Comparison of ENCODE assay signal across 28 mouse cellular contexts in the genomic region with DNA sequence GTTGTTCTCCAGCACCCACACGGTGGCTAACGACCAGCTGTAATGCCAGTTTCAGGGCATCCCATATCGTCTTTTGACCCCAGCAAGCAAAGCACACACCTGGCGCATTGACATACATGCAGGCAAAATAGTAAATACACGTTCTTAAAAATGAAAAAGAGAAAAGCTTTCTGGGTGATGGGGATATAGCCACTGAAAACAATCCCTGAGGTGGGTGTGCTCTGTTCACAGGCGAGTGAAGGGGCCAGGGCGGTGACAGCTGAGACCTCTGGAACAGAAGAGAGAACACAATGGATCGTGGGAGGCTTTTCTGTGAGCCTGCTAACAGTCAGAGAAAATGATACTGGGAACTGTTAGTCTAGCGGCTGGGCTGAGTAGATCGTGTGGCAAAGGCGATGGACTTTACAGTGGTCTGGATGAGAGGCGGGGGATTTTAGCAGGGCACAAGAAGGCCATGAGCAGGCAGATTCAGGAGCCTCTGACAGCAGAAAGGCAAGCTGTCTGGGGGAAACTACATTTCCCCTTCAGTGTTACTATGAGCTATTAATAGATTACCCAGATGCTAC. TPM values are rescaled to one million over a fixed set of nuclear protein-coding genes. Genes with fewer than 3 reads are reported as not detected.
DNase-seq lines count a peak whose midpoint lies in the region; ATAC-seq and TF ChIP-seq lines count a peak whose summit lies in the region.
"Had no signal": no experiment of that assay in that cellular context is flagged by ENCODE, and none has a peak within 500 bp of the region (broad histone marks: within the 10 kb centered on the region; RNA-seq: fewer than 3 reads in every experiment).

No protein-coding gene starts in this region.

- no peak for TF ChIP-seq EP300 in heart, adult 2 months (IDR thresholded peaks at IDR 0.05; ENCODE audit: insufficient read depth, low read depth, low read length)
- TF ChIP-seq EP300 in heart, postnatal 0 days (IDR thresholded peaks at IDR 0.05; ENCODE audit: low read depth), result no peak

- no peak for ATAC-seq in heart, postnatal 0 days (ENCODE audit: insufficient read depth, low read depth)
- ATAC-seq in kidney, embryonic 16.5 days (ENCODE audit: low FRiP score, low TSS enrichment), result 0 out of 2 replicates have a peak, but pooled peaks have one; percentile 42
- ATAC-seq: forebrain, embryonic 14.5 days; hindbrain, postnatal 0 days; intestine, embryonic 16.5 days; liver, embryonic 12.5 days; liver, postnatal 0 days; midbrain, embryonic 16.5 days had no signal

- no peak for TF ChIP-seq CTCF in heart, adult 2 months (IDR thresholded peaks at IDR 0.05)
- no peak for TF ChIP-seq CTCF in heart, postnatal 0 days (IDR thresholded peaks at IDR 0.05; ENCODE audit: low read depth)

- no peaks in the 10 kb centered on the region for H3K9me3 ChIP-seq in heart, embryonic 10.5 days
- H3K9me3 ChIP-seq in heart, postnatal 0 days (replicated peaks; ENCODE audit: control insufficient read depth, low read length), result no peaks in the 10 kb centered on the region
- H3K9me3 ChIP-seq in kidney, embryonic 16.5 days (ENCODE audit: low read length), result 0 out of 2 replicates have a peak, but pooled peaks cover 2% of the 10 kb centered on the region
- H3K9me3 ChIP-seq: embryonic facial prominence, embryonic 12.5 days; hindbrain, embryonic 10.5 days; liver, embryonic 12.5 days had no signal

- intact Hi-C loops in heart, adult 2 months (cut with DNase I), result no loop called here
- intact Hi-C loops in heart, postnatal 10 days (cut with DNase I), result no loop called here
- intact Hi-C loops in gastrocnemius, postnatal 36 days (cut with DNase I), result loop anchor here (5.0 kb wide), 1 partner anchor 154 kb away; no protein-coding TSS in a partner anchor

- H3K4me2 ChIP-seq in heart, postnatal 0 days (ENCODE audit: low read depth, low read length), result peak overlapping the region; percentile 30; the same call in 1 of the 2 replicates
- peak overlapping the region; percentile 41 for H3K4me2 ChIP-seq in kidney, embryonic 16.5 days (replicated peaks; ENCODE audit: low read depth, low read length)
- H3K4me2 ChIP-seq: embryonic facial prominence, embryonic 12.5 days; liver, embryonic 12.5 days; midbrain, embryonic 11.5 days had no signal

- H3K4me3 ChIP-seq in heart, embryonic 10.5 days, result no peak overlapping the region
- no peak overlapping the region for H3K4me3 ChIP-seq in heart, adult 2 months
- no peak overlapping the region for H3K4me3 ChIP-seq in heart, postnatal 0 days (ENCODE audit: low read depth, low read length)
- peak overlapping the region; percentile 8; the same call in 1 of the 2 replicates for H3K4me3 ChIP-seq in kidney, embryonic 16.5 days (ENCODE audit: low read length)
- H3K4me3 ChIP-seq: embryonic facial prominence, embryonic 12.5 days; hindbrain, embryonic 10.5 days; liver, embryonic 12.5 days had no signal

- no peaks in the 10 kb centered on the region for H3K36me3 ChIP-seq in heart, embryonic 10.5 days
- H3K36me3 ChIP-seq in heart, adult 2 months (ENCODE audit: control insufficient read depth, insufficient read depth, low read length), result no peaks in the 10 kb centered on the region
- H3K36me3 ChIP-seq in heart, postnatal 0 days (replicated peaks; ENCODE audit: control insufficient read depth, insufficient read depth, low read length), result no peaks in the 10 kb centered on the region
- no peaks in the 10 kb centered on the region for H3K36me3 ChIP-seq in kidney, embryonic 16.5 days (ENCODE audit: insufficient read depth, low read length)
- H3K36me3 ChIP-seq: embryonic facial prominence, embryonic 12.5 days; hindbrain, embryonic 10.5 days; liver, embryonic 12.5 days had no signal

- no peaks in the 10 kb centered on the region for H3K27me3 ChIP-seq in heart, embryonic 10.5 days (ENCODE audit: insufficient read depth, poor library complexity, severe bottlenecking)
- H3K27me3 ChIP-seq in heart, adult 2 months (ENCODE audit: control insufficient read depth, insufficient read depth, low read length), result no peaks in the 10 kb centered on the region
- H3K27me3 ChIP-seq in heart, postnatal 0 days (ENCODE audit: control insufficient read depth, insufficient read depth, low read length), result no peaks in the 10 kb centered on the region
- H3K27me3 ChIP-seq in kidney, embryonic 16.5 days (ENCODE audit: insufficient read depth, low read length), result no peaks in the 10 kb centered on the region
- H3K27me3 ChIP-seq: embryonic facial prominence, embryonic 12.5 days had no signal

- H3K4me1 ChIP-seq in heart, embryonic 10.5 days, result peaks cover 6% of the 10 kb centered on the region; the same call in 1 of the 2 replicates
- H3K4me1 ChIP-seq in heart, adult 2 months (ENCODE audit: control insufficient read depth, insufficient read depth, low read length), result no peaks in the 10 kb centered on the region
- peaks cover 4% of the 10 kb centered on the region; the same call in 1 of the 2 replicates for H3K4me1 ChIP-seq in heart, postnatal 0 days (ENCODE audit: control insufficient read depth, insufficient read depth)
- H3K4me1 ChIP-seq in kidney, embryonic 16.5 days (ENCODE audit: insufficient read depth, low read length), result 0 out of 2 replicates have a peak, but pooled peaks cover 4% of the 10 kb centered on the region
- H3K4me1 ChIP-seq: embryonic facial prominence, embryonic 12.5 days; hindbrain, embryonic 10.5 days had no signal

- TF ChIP-seq POLR2A in heart, adult 2 months (IDR thresholded peaks at IDR 0.05; ENCODE audit: insufficient read depth, low read depth, low read length), result no peak

- peak; percentile 63 for DNase-seq in heart, embryonic 10.5 days (ENCODE audit: low spot score)
- no peak for DNase-seq in heart, adult 2 months
- DNase-seq in heart, postnatal 0 days (ENCODE audit: low spot score), result no peak
- DNase-seq in heart, postnatal 10 days, result no peak
- no peak for DNase-seq in kidney, postnatal 4 days
- peak; percentile 43 for DNase-seq in A20 (ENCODE audit: low read depth, low spot score)
- no peak for DNase-seq in gastrocnemius, postnatal 36 days
- DNase-seq: adrenal gland, postnatal 14 days; cerebellum, adult 11 months; cerebellum, adult 9-10 months; cerebellum, postnatal 36 days; gastrocnemius, postnatal 14 days; kidney, postnatal 25 days; layer of hippocampus, postnatal 36 days; liver, postnatal 0 days; lung, postnatal 36 days; right cerebral cortex, adult 18-20 months; spleen, adult 18-20 months; thymus, postnatal 14 days had no signal

- H3K9ac ChIP-seq in heart, adult 2 months (ENCODE audit: low read depth, low read length), result no peak overlapping the region
- H3K9ac ChIP-seq in heart, postnatal 0 days (replicated peaks; ENCODE audit: low read depth, low read length), result no peak overlapping the region; the same call in 1 of the 2 replicates
- H3K9ac ChIP-seq in kidney, embryonic 16.5 days (replicated peaks; ENCODE audit: low read length), result peak overlapping the region; percentile 38
- H3K9ac ChIP-seq: embryonic facial prominence, embryonic 12.5 days; liver, embryonic 12.5 days; liver, postnatal 0 days had no signal

- no peaks in the 10 kb centered on the region for H3K79me2 ChIP-seq in heart, adult 2 months (replicated peaks; ENCODE audit: control insufficient read depth, insufficient read depth, low read length)

- WGBS in heart, embryonic 10.5 days, result 65% methylated on average over 12 of the region's 12 CpGs
- 61% methylated on average over 12 of the region's 12 CpGs for WGBS in heart, adult 2 months
- 47% methylated on average over 12 of the region's 12 CpGs for WGBS in heart, postnatal 0 days
- WGBS in kidney, embryonic 16.5 days, result 43% methylated on average over 12 of the region's 12 CpGs

- H3K27ac ChIP-seq in heart, embryonic 10.5 days, result no peak overlapping the region; the same call in 1 of the 2 replicates
- H3K27ac ChIP-seq in heart, adult 2 months, result no peak overlapping the region
- H3K27ac ChIP-seq in heart, postnatal 0 days (ENCODE audit: low read depth), result no peak overlapping the region
- H3K27ac ChIP-seq in kidney, embryonic 16.5 days (ENCODE audit: low read length), result no peak overlapping the region
- H3K27ac ChIP-seq: embryonic facial prominence, embryonic 12.5 days; hindbrain, embryonic 10.5 days; hindbrain, postnatal 0 days; liver, embryonic 12.5 days had no signal

RNA-seq across cellular contexts. Expression of a gene that starts 14.7 kb away (rescaled TPM):
- 26.1 and 30.6 TPM in 2 replicates for polyA plus RNA-seq in heart, embryonic 10.5 days (2016; fragmentation: Nextera tagmentation; extraction: Ambion mirVana)
- total RNA-seq in heart, adult 2 months (2021), result 10 to 100 TPM; 23.0 to 24.5 TPM
- 4.3 and 7.1 TPM in 2 replicates for polyA plus RNA-seq in heart, adult 2 months (2012; rRNA removed)
- 10.5 and 17.3 TPM in 2 replicates for total RNA-seq in heart, postnatal 0 days (2014; rRNA removed; ENCODE audit: low replicate concordance)
- polyA plus RNA-seq in heart, postnatal 0 days (2015; fragmentation: Nextera tagmentation; extraction: Ambion mirVana), result 42.9 and 49.4 TPM in 2 replicates
- 10 to 100 TPM; 24.7 to 34.4 TPM for total RNA-seq in heart, postnatal 10 days (2021)
- polyA plus RNA-seq in kidney, embryonic 16.5 days (2015; fragmentation: Nextera tagmentation; extraction: Ambion mirVana), result 34.9 and 37.0 TPM in 2 replicates
- total RNA-seq in gastrocnemius, postnatal 36 days (2021), result 10 to 100 TPM; 13.4 to 17.5 TPM

RNA-seq across cellular contexts. Expression of a gene that starts 31.3 kb away (rescaled TPM):
- 15.2 and 16.1 TPM in 2 replicates for polyA plus RNA-seq in heart, embryonic 10.5 days (2016; fragmentation: Nextera tagmentation; extraction: Ambion mirVana)
- total RNA-seq in heart, adult 2 months (2021), result 10 to 100 TPM; 46.0 to 57.4 TPM
- 10.9 and 15.8 TPM in 2 replicates for polyA plus RNA-seq in heart, adult 2 months (2012; rRNA removed)
- total RNA-seq in heart, postnatal 0 days (2014; rRNA removed; ENCODE audit: low replicate concordance), result 17.6 and 21.9 TPM in 2 replicates
- 16.8 and 21.7 TPM in 2 replicates for polyA plus RNA-seq in heart, postnatal 0 days (2015; fragmentation: Nextera tagmentation; extraction: Ambion mirVana)
- 10 to 100 TPM; 50.9 to 51.0 TPM for total RNA-seq in heart, postnatal 10 days (2021)
- polyA plus RNA-seq in kidney, embryonic 16.5 days (2015; fragmentation: Nextera tagmentation; extraction: Ambion mirVana), result 14.9 and 18.1 TPM in 2 replicates
- 10 to 100 TPM; 46.6 to 49.0 TPM for total RNA-seq in gastrocnemius, postnatal 36 days (2021)

Comparison
In these comparisons a context has a peak if more than half of its experiments do, and no peak if none do; other contexts are left out.
1. DNase-seq: peak in heart, embryonic 10.5 days (single experiment) and A20 (single experiment); none in heart, adult 2 months (0 of 2), heart, postnatal 0 days (single experiment), heart, postnatal 10 days (0 of 2), kidney, postnatal 4 days (0 of 2) and gastrocnemius, postnatal 36 days (0 of 2).